Mouse (Mus musculus) bone marrow, adult 2 months (tissue): ENCODE results near the gene 5730522E02Rik.

Experiments
- CTCF ChIP-seq: fragments of 200-500 bp; IDR thresholded peaks from 2 replicates; pipeline ENCODE4 v1.5.1; 2011; ENCODE audit warnings: low read length, control low read depth; ENCODE audit not compliant: control insufficient read depth, insufficient read depth
- POLR2A ChIP-seq: fragments of 200-500 bp; IDR thresholded peaks from 2 replicates; pipeline ENCODE4 v1.6.1; 2011; ENCODE audit warnings: low read depth, mild to moderate bottlenecking, control low read depth, low read length, borderline replicate concordance; ENCODE audit not compliant: control insufficient read depth

GRCm38 (mm10) chr11:26187231-26187967 lies 23.2 kb downstream of the 5730522E02Rik start:
- TF ChIP-seq POLR2A (no peak), CTCF (no peak)
